Mouse (Mus musculus) cerebellum, adult 2 months (tissue): Measurements from ENCODE around the gene Tmcc3. TPM values are rescaled to one million over a fixed set of nuclear protein-coding genes. Genes with fewer than 3 reads are reported as not detected.
A peak's percentile ranks its signal among the peaks of the same experiment; 100 is the strongest.

ENCODE experiments used
- DNase-seq, 2 experiments: peaks; one replicate each; pipeline ENCODE4 v3.0.0; 2021
- H3K27ac ChIP-seq: fragments of 200-500 bp; 2 replicates; pipeline ENCODE4 v1.5.1; 2012; ENCODE audit warnings: low read length, control low read depth, inconsistent platforms; ENCODE audit not compliant: insufficient read depth
- H3K27me3 ChIP-seq: fragments of 200-500 bp; 2 replicates; pipeline ENCODE4 v1.6.1; 2012; ENCODE audit warnings: inconsistent platforms, mild to moderate bottlenecking, low read length, moderate library complexity; ENCODE audit not compliant: control insufficient read depth, insufficient read depth
- H3K4me1 ChIP-seq: fragments of 200-500 bp; 2 replicates; pipeline ENCODE4 v1.6.1; 2011; ENCODE audit warnings: low read length; ENCODE audit not compliant: control insufficient read depth, insufficient read depth
- H3K4me3 ChIP-seq: fragments of 200-500 bp; replicated peaks from 2 replicates; pipeline ENCODE3; 2011; ENCODE audit warnings: mild to moderate bottlenecking, low read depth, low read length, control low read depth; ENCODE audit not compliant: insufficient read depth
- CTCF ChIP-seq: fragments of 200-500 bp; IDR thresholded peaks from 2 replicates; pipeline ENCODE4 v1.5.1; 2011; ENCODE audit warnings: low read depth, mild to moderate bottlenecking, control low read depth, low read length, moderate library complexity, borderline replicate concordance; ENCODE audit not compliant: insufficient read depth
- POLR2A ChIP-seq: fragments of 200-500 bp; IDR thresholded peaks from 2 replicates; pipeline ENCODE4 v1.6.1; 2011; ENCODE audit warnings: low read length, control low read depth, borderline replicate concordance; ENCODE audit not compliant: insufficient read depth
- WGBS: fragments of 180-500 bp; shearing (Covaris S2); methylation state at CpG from one replicate; pipeline ENCODE4 v1.1.7; 2018; 5-methylcytosine and 5-hydroxymethylcytosine counted together
- polyA plus RNA-seq: library from polyadenylated mRNA; depleted of rRNA; stranded (reverse); fragments of >200 nt; gene quantifications from 2 replicates; pipeline ENCODE4 v1.2.3, GENCODE M21; 2012

Gene Tmcc3
- polyA plus RNA-seq, 1 experiment: 40.1 TPM

GRCm38 (mm10) chr10:94562188-94562587, 250.4 kb downstream of the Tmcc3 start:
- Histone ChIP-seq H3K27me3 (no peaks in the 10 kb centered on the region), H3K27ac (no peak overlapping the region), H3K4me3 (no peak overlapping the region), H3K4me1 (no peaks in the 10 kb centered on the region)
- DNase-seq: no peak
- WGBS: 27% methylated on average over 1 of the region's 1 CpGs
- peak; percentile 35; the same call in 1 of the 2 replicates for TF ChIP-seq CTCF
- TF ChIP-seq POLR2A: no peak

- 77% methylated on average over 3 of the region's 3 CpGs for WGBS
- Histone ChIP-seq H3K27me3 (no peaks in the 10 kb centered on the region), H3K4me3 (no peak overlapping the region), H3K4me1 (peaks cover under 1% of the 10 kb centered on the region), H3K27ac (no peak overlapping the region)
- TF ChIP-seq POLR2A (no peak), CTCF (no peak)
- DNase-seq: no peak
Measured at GRCm38 (mm10) chr10:94562991-94563390, 251.2 kb downstream of the Tmcc3 start.

GRCm38 (mm10) chr10:94565410-94566221, 253.9 kb downstream of the Tmcc3 start:
- no peak for DNase-seq
- Histone ChIP-seq H3K4me3 (no peak overlapping the region), H3K27me3 (no peaks in the 10 kb centered on the region), H3K27ac (no peak overlapping the region), H3K4me1 (peaks cover 4% of the 10 kb centered on the region)
- TF ChIP-seq POLR2A (no peak), CTCF (no peak)
- WGBS: 76% methylated on average over 7 of the region's 7 CpGs

- no peak overlapping the region for H3K27ac ChIP-seq
- no peak for DNase-seq
- no peaks in the 10 kb centered on the region for H3K27me3 ChIP-seq
- no peak overlapping the region for H3K4me3 ChIP-seq
- TF ChIP-seq POLR2A (no peak), CTCF (no peak)
- H3K4me1 ChIP-seq: peaks cover 4% of the 10 kb centered on the region
- 59% methylated on average over 21 of the region's 21 CpGs for WGBS
Measured at GRCm38 (mm10) chr10:94566222-94566868, 254.6 kb downstream of the Tmcc3 start.

- no peak overlapping the region for H3K4me3 ChIP-seq
- WGBS: 96% methylated on average over 6 of the region's 6 CpGs
- no peak for DNase-seq
Measured at GRCm38 (mm10) chr10:94567251-94567650, 255.5 kb downstream of the Tmcc3 start.

GRCm38 (mm10) chr10:94567915-94568314, 256.2 kb downstream of the Tmcc3 start:
- Histone ChIP-seq H3K27me3 (no peaks in the 10 kb centered on the region), H3K4me1 (peaks cover 4% of the 10 kb centered on the region), H3K4me3 (no peak overlapping the region), H3K27ac (no peak overlapping the region)
- peak; percentile 50 to 78 for DNase-seq
- TF ChIP-seq CTCF (no peak), POLR2A (no peak)
- 21% methylated on average over 14 of the region's 14 CpGs for WGBS

More at GRCm38 (mm10) chr10:94567251-94567650, 255.5 kb downstream of the Tmcc3 start:
- Histone ChIP-seq H3K27me3 (no peaks in the 10 kb centered on the region), H3K4me1 (peaks cover 4% of the 10 kb centered on the region), H3K27ac (no peak overlapping the region)
- TF ChIP-seq POLR2A (no peak), CTCF (no peak)

GRCm38 (mm10) chr10:94568867-94569266, 257.1 kb downstream of the Tmcc3 start:
- WGBS: 90% methylated on average over 7 of the region's 7 CpGs
- no peak for TF ChIP-seq CTCF
- no peak for TF ChIP-seq POLR2A
- peaks cover 4% of the 10 kb centered on the region for H3K4me1 ChIP-seq
- no peak overlapping the region for H3K27ac ChIP-seq
- no peak overlapping the region for H3K4me3 ChIP-seq
- H3K27me3 ChIP-seq: no peaks in the 10 kb centered on the region
- DNase-seq: no peak

GRCm38 (mm10) chr10:94569731-94570130, 258.0 kb downstream of the Tmcc3 start:
- Histone ChIP-seq H3K27me3 (no peaks in the 10 kb centered on the region), H3K27ac (no peak overlapping the region), H3K4me1 (peaks cover 4% of the 10 kb centered on the region), H3K4me3 (no peak overlapping the region)
- TF ChIP-seq CTCF: no peak
- no peak for TF ChIP-seq POLR2A
- WGBS: 75% methylated on average over 7 of the region's 7 CpGs
- no peak for DNase-seq
